Mouse (Mus musculus) heart, postnatal 4 days (tissue): Measurements from ENCODE around the gene Klrb1f. TPM values are rescaled to one million over a fixed set of nuclear protein-coding genes. Genes with fewer than 3 reads are reported as not detected.
A peak's percentile ranks its signal among the peaks of the same experiment; 100 is the strongest.
"Not testable (repeated sequence)": the region's sequence is repeated elsewhere in the genome, so short reads cannot be mapped to it uniquely, and the experiment has no call there.

ENCODE experiments used
- DNase-seq: peaks from one replicate; pipeline ENCODE4 v3.0.0; 2021
- total RNA-seq, 2 experiments: library from RNA; stranded (reverse); gene quantifications; 2 replicates each; pipeline ENCODE4 v1.2.3; 2021

The Klrb1f gene
- total RNA-seq, 2 experiments from 2014 or later: not detected

GRCm38 (mm10) chr6:129048857-129049473, 3.3 kb downstream of the Klrb1f start:
- DNase-seq: peak; percentile 57

GRCm38 (mm10) chr6:129049596-129050251, 4.0 kb downstream of the Klrb1f start:
- DNase-seq: no peak

DNA sequence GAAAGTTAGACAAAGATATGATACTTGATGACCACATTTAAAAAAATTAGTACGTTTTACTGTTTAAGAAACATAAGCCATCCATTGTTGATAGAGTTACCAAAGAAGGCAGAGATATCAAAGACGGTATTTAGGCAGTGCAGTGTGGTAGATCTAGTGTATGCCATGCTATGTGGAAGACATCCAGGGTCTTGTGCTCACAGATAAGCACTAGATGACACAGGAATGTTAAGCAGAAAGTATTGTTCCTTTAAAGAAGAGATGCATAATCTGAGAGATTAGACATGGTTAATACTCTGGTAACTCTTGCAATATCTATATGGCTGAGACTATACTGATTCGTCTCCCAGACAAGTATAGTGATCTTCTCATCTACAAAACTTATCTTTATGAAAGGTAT, 5.4 kb downstream of the Klrb1f start:
- no peak for DNase-seq

DNA sequence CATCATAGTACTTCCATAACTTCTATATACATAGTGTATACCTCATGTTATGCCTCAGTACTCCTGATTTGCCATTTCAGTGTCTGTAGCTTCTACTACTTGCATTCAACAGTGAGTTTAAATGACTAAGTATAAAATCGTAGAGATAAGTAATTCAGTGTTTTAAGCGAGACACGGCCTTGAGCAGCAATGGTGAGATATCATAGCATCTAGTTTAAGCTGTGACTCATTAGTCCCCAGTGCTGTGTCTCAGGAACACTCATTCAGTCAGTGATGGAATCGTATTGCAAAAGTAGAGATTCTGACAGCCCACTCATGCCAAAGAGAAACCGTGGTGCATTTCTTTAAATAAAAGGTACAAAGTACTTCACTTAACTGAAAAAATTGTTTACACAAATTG, 6.0 kb downstream of the Klrb1f start:
- no peak for DNase-seq

DNA sequence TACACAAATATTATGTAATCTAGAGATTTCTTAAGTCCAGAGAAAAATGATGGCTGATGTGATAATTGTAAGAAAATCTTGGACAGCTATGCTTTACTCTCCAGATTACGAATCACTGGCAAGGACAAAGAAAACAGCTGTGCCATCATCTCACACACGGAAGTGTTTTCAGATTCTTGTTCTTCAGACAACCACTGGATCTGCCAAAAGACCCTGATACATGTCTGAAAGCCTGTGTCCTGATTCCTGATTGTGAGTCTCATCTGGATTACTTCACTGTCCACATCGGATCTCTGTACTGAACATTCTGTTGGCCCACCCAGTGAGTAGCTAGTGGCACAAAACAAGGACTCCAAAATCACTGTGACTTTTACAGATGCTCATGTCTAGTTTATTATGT, 10.5 kb downstream of the Klrb1f start:
- no peak for DNase-seq

GRCm38 (mm10) chr6:129058013-129058412, 12.3 kb downstream of the Klrb1f start:
- DNase-seq: no peak

DNA sequence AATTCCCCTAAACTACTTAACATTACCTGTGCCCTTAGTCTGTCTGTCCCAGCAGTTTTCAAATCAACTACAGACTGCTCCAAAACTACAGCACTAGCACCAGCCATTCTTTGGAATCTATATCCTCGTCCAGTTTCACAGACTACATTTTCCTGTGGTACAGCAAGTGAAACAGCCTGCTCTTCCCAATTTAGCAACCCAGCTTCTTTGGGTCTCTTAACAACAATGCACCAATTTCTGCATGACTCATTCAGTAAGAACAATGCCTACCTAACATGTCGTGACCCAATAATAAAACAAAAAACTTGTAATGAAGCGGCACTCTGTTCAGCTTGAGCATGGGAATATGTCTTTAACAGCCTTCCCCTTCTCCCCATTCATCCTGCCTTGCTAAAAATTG, 19.7 kb downstream of the Klrb1f start:
- DNase-seq: no peak

DNA sequence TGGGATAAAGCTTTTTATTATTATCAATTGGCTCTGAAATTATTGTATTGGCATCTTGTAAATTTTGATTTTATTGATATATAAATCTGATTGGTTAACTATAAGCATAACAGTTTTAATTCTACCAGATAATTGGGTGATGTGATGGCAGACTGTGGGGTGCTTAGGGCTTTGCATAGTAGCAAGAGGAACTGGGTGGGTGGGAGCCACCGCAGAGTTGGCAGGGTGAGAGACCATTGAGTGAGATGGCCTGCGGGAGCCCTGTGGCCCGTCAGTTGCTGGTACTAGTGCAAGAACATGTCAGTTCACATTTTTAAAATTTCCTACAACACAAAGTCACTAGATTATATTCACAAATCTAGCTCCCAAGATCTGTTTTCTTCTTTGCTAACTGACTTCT, 20.2 kb downstream of the Klrb1f start:
- DNase-seq: no peak

- DNase-seq: no peak
Measured at GRCm38 (mm10) chr6:129066530-129066929, 20.8 kb downstream of the Klrb1f start.

GRCm38 (mm10) chr6:129066986-129067385, 21.3 kb downstream of the Klrb1f start:
- DNase-seq: peak; percentile 15

DNA sequence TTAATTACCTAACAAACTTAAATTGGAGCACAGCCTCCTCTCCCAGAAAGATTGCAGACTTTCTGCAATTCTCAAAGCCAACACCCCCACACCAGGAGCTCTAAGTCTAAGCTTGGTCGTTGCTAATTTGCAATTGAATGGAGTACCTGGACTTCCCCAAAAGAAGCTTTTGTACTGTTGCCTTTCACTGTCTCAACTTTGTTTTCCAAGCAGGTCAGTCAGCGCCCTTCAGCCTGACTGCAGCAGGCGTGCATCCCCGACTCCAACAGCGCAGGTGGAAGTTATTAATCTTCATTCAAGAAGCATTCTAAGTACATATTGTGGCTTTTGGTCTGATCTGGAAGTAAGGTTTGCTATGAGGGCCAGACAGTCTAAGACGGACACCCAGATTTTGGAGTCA, 39.4 kb downstream of the Klrb1f start:
- DNase-seq: no peak

GRCm38 (mm10) chr6:129086031-129086430, 40.3 kb downstream of the Klrb1f start:
- not testable (repeated sequence) for DNase-seq

DNA sequence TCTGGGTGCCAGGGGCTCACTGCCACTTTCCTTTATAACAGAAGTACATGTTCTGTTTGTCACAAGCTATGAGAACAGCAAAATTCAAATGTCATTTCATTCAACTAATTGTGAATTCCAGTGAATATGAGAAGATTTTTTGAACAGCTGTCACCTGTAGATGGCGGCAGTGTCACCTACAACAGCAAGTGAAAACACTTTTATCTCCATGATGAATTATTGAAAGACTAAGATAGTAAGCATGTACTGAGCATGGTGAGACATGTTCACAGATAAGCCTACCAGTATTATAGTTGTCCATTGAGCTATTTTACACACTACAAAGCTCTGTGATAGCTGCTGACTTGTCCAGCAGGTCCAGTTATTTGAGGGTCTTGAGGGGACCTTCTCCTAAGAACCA, 42.5 kb downstream of the Klrb1f start:
- DNase-seq: peak; percentile 31

DNA sequence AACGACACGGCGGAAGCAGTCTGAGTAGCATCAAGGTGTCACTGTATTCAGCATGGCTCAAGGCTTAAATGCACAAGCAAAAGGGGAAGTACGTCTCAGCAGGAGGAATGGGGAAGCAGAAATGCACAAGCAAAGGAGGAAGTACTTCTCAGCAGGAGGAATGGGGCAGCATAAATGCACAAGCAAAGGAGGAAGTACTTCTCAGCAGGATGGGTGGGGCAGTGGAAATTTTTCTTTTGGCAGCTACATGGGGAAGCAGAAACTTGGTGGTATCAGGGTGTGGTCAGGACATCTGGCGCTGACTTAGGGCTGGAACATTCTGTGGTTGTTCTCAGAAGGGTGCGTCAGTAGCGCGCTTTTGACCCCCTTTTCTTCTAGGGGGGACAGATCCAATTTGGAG, 42.9 kb downstream of the Klrb1f start:
- not testable (repeated sequence) for DNase-seq

- peak; percentile 27 for DNase-seq
Measured at GRCm38 (mm10) chr6:129095166-129095565, 49.5 kb downstream of the Klrb1f start.

- DNase-seq: peak; percentile 34
Measured at GRCm38 (mm10) chr6:129097929-129098328, 52.2 kb downstream of the Klrb1f start.

DNA sequence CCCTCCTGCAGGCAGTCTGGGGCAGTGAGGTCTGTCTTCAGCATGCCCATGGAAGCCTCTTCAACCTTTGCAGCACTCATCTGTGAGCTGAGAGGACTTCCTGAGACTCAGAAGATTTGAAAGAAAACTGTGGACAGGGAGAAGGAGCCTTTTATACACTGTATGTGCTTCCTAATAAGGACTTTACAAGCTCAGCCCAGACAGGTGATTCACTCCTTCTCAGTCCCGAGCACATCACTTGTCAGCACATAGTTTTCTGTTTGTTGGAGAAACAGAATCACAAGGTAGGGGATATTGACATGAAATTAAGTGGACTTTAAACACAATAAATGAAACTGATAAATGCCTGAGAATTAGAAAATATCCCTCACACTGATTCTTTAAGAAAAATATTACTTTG, 55.1 kb downstream of the Klrb1f start, which contains the start of gene Clec2e:
TSS of gene Clec2e (minus strand) at position 120 of the 400 bp plus-strand sequence.
- not testable (repeated sequence) for DNase-seq

GRCm38 (mm10) chr6:129101604-129102003, 55.9 kb downstream of the Klrb1f start:
- no peak for DNase-seq

- DNase-seq: no peak
Measured at GRCm38 (mm10) chr6:129102858-129103555, 57.3 kb downstream of the Klrb1f start.
